Mouse (Mus musculus): ENCODE data around the gene Tmem136.

Tmem136 gene

GRCm38 (mm10) chr9:43107555-43107954 is 8.8 kb downstream of the Tmem136 start:
- DNase-seq, result no peak

- peak; percentile 72 to 80 for DNase-seq
Observed at GRCm38 (mm10) chr9:43107187-43107517, 9.2 kb downstream of the Tmem136 start, which contains the start of gene Arhgef12. TSS of gene Arhgef12 (minus strand) at chr9:43107239.

GRCm38 (mm10) chr9:43106426-43107186 is 9.8 kb downstream of the Tmem136 start:
- peak; percentile 44 to 67 for DNase-seq

GRCm38 (mm10) chr9:43105664-43106361 is 10.6 kb downstream of the Tmem136 start:
- peak; percentile 91 to 94 for DNase-seq

GRCm38 (mm10) chr9:43104873-43105663 is 11.3 kb downstream of the Tmem136 start:
- peak; percentile 55 to 65 for DNase-seq

- no peak for DNase-seq
Observed at GRCm38 (mm10) chr9:43104526-43104872, 11.9 kb downstream of the Tmem136 start.

- DNase-seq, result peak in 1 of 2 experiments; percentile 31
Observed at GRCm38 (mm10) chr9:43103675-43104299, 12.6 kb downstream of the Tmem136 start.

GRCm38 (mm10) chr9:43102931-43103330 is 13.4 kb downstream of the Tmem136 start:
- DNase-seq, result no peak

- no peak for DNase-seq
Observed at GRCm38 (mm10) chr9:43101936-43102595, 14.3 kb downstream of the Tmem136 start.

GRCm38 (mm10) chr9:43098922-43099321 is 17.4 kb downstream of the Tmem136 start:
- no peak for DNase-seq

- no peak for DNase-seq
Observed at GRCm38 (mm10) chr9:43097801-43098557, 18.4 kb downstream of the Tmem136 start.

GRCm38 (mm10) chr9:43096337-43096736 is 20.0 kb downstream of the Tmem136 start:
- no peak for DNase-seq

- DNase-seq, result no peak
Observed at GRCm38 (mm10) chr9:43094828-43095227, 21.5 kb downstream of the Tmem136 start.

GRCm38 (mm10) chr9:43093803-43094202 is 22.6 kb downstream of the Tmem136 start:
- peak; percentile 44 to 47 for DNase-seq

- no peak for DNase-seq
Observed at GRCm38 (mm10) chr9:43085686-43086285, 30.6 kb downstream of the Tmem136 start.

- DNase-seq, result no peak
Observed at GRCm38 (mm10) chr9:43084496-43085362, 31.6 kb downstream of the Tmem136 start.

- no peak for DNase-seq
Observed at GRCm38 (mm10) chr9:43083441-43084055, 32.8 kb downstream of the Tmem136 start.

- DNase-seq, result no peak
Observed at GRCm38 (mm10) chr9:43078711-43079110, 37.7 kb downstream of the Tmem136 start.

- no peak for DNase-seq
Observed at GRCm38 (mm10) chr9:43076163-43076562, 40.2 kb downstream of the Tmem136 start.

- DNase-seq, result no peak
Observed at GRCm38 (mm10) chr9:43074611-43075010, 41.8 kb downstream of the Tmem136 start.

Data from cerebellum, adult 18-20 months (tissue).